Mouse (Mus musculus) heart, postnatal 10 days (tissue): ENCODE measurements at regions not wholly inside any gene's neighbourhood (a gene's known extent, or its start where the extent isn't known, plus 50 kb on each side); places are given as distances from the start of the nearest gene placed in this dataset.

Experiments
- DNase-seq, 2 experiments: peaks; one replicate each; pipeline ENCODE4 v3.0.0; 2021
- intact Hi-C: fragments of 180-260 bp; cut with DNase I; formaldehyde crosslinking; loops from one replicate; pipeline ENCODE4 v1.15.1; 2025
- microRNA-seq, 2 experiments: library from miRNA; unstranded; fragments of <30 nt; microRNA quantifications; one replicate each; pipeline ENCODE4 v1.2.0; 2022

GRCm38 (mm10) chr13:75627405-75627804 is 79.2 kb upstream of the Ell2 start:
- intact Hi-C loops, result no loop called here
- no peak for DNase-seq

- no peak for DNase-seq
Measured at GRCm38 (mm10) chr13:75631048-75631447, 75.5 kb upstream of the Ell2 start.

GRCm38 (mm10) chr13:75647513-75647912 is 59.0 kb upstream of the Ell2 start:
- DNase-seq, result no peak
- intact Hi-C loops, result no loop called here

More at GRCm38 (mm10) chr13:75631048-75631447, 75.5 kb upstream of the Ell2 start:
- intact Hi-C loops, result no loop called here

DNA sequence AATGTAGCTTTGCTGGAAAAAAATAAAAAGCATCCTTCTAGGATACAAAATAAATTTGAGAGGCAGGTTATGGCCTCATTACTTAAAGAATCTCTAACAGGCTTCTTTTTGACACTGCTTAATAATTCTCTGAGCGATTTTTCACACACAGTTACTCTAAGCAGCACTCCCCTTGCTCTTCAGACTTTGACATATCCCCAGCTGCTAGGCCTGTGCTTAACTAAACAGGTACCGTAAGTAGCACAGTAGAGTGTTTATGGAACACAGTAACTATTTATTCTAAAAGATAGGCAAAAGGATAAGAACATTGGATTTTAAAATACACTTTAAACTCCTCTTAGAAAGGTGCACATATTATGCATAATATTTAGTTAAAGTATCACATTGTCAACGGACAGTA is 54.6 kb upstream of the Ell2 start:
- intact Hi-C loops, result no loop called here

DNA sequence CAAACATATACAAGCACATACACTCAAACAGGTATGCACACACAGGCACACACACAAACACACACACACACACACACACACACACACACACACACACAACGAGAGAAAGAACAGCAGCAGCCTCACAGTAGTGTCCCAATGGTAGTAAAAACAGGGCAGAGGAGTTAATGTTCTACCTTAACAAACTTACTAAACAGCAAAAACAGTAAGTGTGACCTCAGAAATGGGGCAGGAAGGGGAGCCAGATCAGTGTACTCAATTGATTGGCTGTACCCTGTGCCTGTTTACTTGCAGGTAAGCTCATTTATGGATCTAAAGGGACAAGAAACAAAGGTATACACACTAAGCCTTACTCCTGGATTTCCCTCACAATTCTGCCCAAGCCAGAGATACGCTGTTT is 53.6 kb upstream of the Ell2 start:
- no peak for DNase-seq
- intact Hi-C loops, result no loop called here

More for the DNA sequence above, 54.6 kb upstream of the Ell2 start:
- DNase-seq, result no peak

Small RNAs in the stretch of these regions (microRNA-seq; reads per million reads assigned to microRNA genes)
- 0 reads per million in 2 experiments for gene Mir682
